Mouse (Mus musculus): ENCODE measurements around the gene Metrn. TPM values are rescaled to one million over a fixed set of nuclear protein-coding genes. Genes with fewer than 3 reads are reported as not detected.

Metrn gene
- polyA plus RNA-seq, 1 experiment from 2014 or later, result 21.4 TPM

DNA sequence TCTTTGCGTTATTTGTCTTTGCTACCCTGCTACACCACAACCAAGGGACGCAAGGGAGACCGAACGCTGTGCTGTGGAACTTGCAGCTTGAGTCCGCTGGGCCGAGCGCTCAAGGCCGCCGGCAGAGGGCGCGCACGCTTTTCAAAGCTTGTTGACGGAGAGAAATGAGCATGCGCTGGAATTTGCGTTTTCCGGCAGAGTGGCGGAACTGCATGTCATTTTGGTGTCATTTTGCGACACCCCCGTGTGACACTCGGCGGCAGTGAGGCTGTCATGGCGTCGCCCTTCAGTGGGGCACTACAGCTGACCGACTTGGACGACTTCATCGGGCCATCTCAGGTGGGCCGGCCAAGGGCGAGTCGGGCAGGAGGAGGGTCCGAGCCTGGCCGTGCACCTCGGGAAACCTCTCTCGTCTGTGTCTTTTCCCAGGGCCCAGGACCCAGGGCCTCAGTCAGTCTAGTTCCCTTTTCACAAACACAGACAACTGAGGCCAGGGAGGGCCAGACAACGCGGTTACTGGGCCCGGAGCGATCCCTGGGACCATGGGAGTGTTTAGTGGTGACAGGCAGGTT, 23.3 kb downstream of the Metrn start, which contains the start of gene Narfl:
TSS of gene Narfl (plus strand) at position 228 of the 572 bp plus-strand sequence.
- peaks cover 7% of the 10 kb centered on the region; the same call in 1 of the 2 replicates for H3K4me1 ChIP-seq (replicated peaks; ENCODE audit: control insufficient read depth, insufficient read depth, low read length)
- H3K27ac ChIP-seq (ENCODE audit: low read depth, low read length), result no peak within 1 kb of the TSS
- H3K4me2 ChIP-seq (replicated peaks; ENCODE audit: low read depth), result peak within 1 kb of the TSS; percentile 77
- peak within 1 kb of the TSS; percentile 86 for H3K9ac ChIP-seq (ENCODE audit: low read depth, low read length)
- peak; percentile 99 for TF ChIP-seq CTCF (IDR thresholded peaks at IDR 0.05; ENCODE audit: low read depth)
- H3K27me3 ChIP-seq (replicated peaks; ENCODE audit: control insufficient read depth, insufficient read depth, low read length), result 0 out of 2 replicates have a peak, but pooled peaks cover 5% of the 10 kb centered on the region
- WGBS, result under 1% methylated on average over 37 of the region's 37 CpGs
- H3K9me3 ChIP-seq (ENCODE audit: control insufficient read depth), result no peaks in the 10 kb centered on the region
- H3K4me3 ChIP-seq (ENCODE audit: low read depth, low read length), result peak within 1 kb of the TSS; percentile 80
- peak; percentile 85 for ATAC-seq
- peaks cover 15% of the 10 kb centered on the region; the same call in 1 of the 2 replicates for H3K36me3 ChIP-seq (ENCODE audit: control insufficient read depth, insufficient read depth)

DNA sequence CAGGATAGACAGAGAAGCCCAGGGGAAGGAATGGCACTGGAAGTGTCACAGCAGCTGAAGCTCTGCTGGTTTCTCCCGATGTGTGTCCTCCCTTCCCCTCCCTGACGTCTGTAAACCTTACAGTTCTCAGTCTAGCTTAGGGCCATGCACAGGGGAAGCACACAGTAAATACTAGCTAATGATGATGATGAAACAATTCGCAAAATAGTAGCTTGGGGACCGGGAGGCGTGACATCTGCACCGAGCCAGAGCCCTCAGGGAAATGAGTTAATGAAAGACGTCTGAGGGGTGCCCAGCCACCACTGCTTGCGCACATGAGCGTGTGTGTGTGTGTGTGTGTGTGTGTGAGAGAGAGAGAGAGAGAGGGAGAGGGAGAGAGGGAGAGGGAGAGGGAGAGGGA, 27.6 kb downstream of the Metrn start:
- H3K4me2 ChIP-seq (replicated peaks; ENCODE audit: low read depth), result no peak overlapping the region
- TF ChIP-seq CTCF (IDR thresholded peaks at IDR 0.05; ENCODE audit: low read depth), result no peak
- 0 out of 2 replicates have a peak, but pooled peaks cover 5% of the 10 kb centered on the region for H3K27me3 ChIP-seq (replicated peaks; ENCODE audit: control insufficient read depth, insufficient read depth, low read length)
- 52% methylated on average over 9 of the region's 9 CpGs for WGBS
- no peak overlapping the region for H3K4me3 ChIP-seq (ENCODE audit: low read depth, low read length)
- no peaks in the 10 kb centered on the region for H3K36me3 ChIP-seq (ENCODE audit: control insufficient read depth, insufficient read depth)
- no peak for ATAC-seq
- H3K9me3 ChIP-seq (ENCODE audit: control insufficient read depth), result no peaks in the 10 kb centered on the region
- H3K4me1 ChIP-seq (replicated peaks; ENCODE audit: control insufficient read depth, insufficient read depth, low read length), result peaks cover 4% of the 10 kb centered on the region; the same call in 1 of the 2 replicates
- H3K27ac ChIP-seq (ENCODE audit: low read depth, low read length), result no peak overlapping the region
- no peak overlapping the region for H3K9ac ChIP-seq (ENCODE audit: low read depth, low read length)

DNA sequence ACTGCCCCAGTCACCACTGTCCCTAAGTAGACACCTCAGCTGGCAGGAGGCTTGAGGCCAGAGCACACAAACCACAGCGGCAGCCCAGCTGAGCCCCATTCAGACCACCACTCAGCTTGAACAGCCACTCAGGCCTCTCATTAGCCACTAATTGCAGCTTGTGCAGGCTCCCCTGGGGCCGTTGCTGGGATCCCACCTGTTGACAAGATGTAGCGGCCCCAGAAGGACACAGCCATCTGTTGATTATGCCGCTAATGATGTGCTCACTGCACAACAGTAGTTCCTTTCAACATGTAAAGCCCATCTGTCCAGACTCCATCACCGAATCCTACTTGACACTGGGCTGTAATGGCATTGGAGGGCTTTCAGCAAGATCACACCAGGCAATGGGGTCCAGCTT, 31.1 kb downstream of the Metrn start:
- no peak for TF ChIP-seq CTCF (IDR thresholded peaks at IDR 0.05; ENCODE audit: low read depth)
- 0 out of 2 replicates have a peak, but pooled peaks cover 5% of the 10 kb centered on the region for H3K27me3 ChIP-seq (replicated peaks; ENCODE audit: control insufficient read depth, insufficient read depth, low read length)
- H3K27ac ChIP-seq (ENCODE audit: low read depth, low read length), result no peak overlapping the region
- no peaks in the 10 kb centered on the region for H3K9me3 ChIP-seq (ENCODE audit: control insufficient read depth)
- 71% methylated on average over 5 of the region's 5 CpGs for WGBS
- no peak for ATAC-seq
- H3K9ac ChIP-seq (ENCODE audit: low read depth, low read length), result no peak overlapping the region
- no peak overlapping the region for H3K4me3 ChIP-seq (ENCODE audit: low read depth, low read length)
- H3K4me2 ChIP-seq (replicated peaks; ENCODE audit: low read depth), result no peak overlapping the region
- no peaks in the 10 kb centered on the region for H3K4me1 ChIP-seq (replicated peaks; ENCODE audit: control insufficient read depth, insufficient read depth, low read length)
- H3K36me3 ChIP-seq (ENCODE audit: control insufficient read depth, insufficient read depth), result no peaks in the 10 kb centered on the region

DNA sequence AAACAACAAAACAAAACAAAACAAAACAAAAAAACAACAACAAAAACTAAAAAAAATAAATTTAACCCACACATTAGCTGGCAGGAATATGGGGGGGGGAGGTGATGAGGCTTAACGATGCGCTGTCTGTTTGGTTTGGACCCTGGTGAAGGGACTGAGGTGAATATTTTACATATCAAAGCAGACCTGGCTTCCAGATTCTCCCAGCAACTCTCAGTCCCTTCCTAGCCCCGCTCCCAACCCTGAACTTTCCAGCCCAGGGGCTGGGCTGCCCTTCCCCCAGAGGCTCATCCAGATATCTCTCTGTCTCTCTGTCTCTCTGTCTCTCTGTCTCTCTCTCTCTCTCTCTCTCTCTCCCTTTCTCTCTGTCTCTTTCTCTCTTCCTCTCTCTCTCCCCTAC, 34.3 kb downstream of the Metrn start:
- ATAC-seq, result no peak
- Histone ChIP-seq H3K4me3 (ENCODE audit: low read depth, low read length) (no peak overlapping the region), H3K27me3 (replicated peaks; ENCODE audit: control insufficient read depth, insufficient read depth, low read length) (no peaks in the 10 kb centered on the region), H3K36me3 (ENCODE audit: control insufficient read depth, insufficient read depth) (no peaks in the 10 kb centered on the region), H3K9ac (ENCODE audit: low read depth, low read length) (no peak overlapping the region), H3K4me2 (replicated peaks; ENCODE audit: low read depth) (no peak overlapping the region), H3K4me1 (replicated peaks; ENCODE audit: control insufficient read depth, insufficient read depth, low read length) (no peaks in the 10 kb centered on the region), H3K27ac (ENCODE audit: low read depth, low read length) (no peak overlapping the region), H3K9me3 (ENCODE audit: control insufficient read depth) (no peaks in the 10 kb centered on the region)
- no peak for TF ChIP-seq CTCF (IDR thresholded peaks at IDR 0.05; ENCODE audit: low read depth)
- 29% methylated on average over 3 of the region's 3 CpGs for WGBS

DNA sequence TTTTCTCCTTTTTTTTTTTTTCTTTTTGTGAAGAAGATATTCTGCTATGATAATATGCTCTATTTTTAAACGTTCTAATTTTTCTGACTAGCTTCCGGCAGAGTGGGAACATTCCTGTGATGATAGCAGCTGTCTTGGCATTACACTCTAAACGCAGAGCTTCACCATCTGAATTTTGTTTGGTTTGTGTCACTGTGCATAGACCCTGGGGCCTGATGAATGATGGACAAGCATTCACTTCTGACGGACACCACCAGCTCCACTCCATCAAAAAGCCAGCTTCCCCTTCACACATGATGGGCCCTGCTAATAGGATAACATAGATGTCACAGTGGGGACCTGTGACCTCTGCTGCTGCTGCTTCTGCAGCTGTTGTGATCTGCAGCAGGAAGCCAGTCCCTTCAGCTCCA, 35.4 kb downstream of the Metrn start:
- no peak for ATAC-seq
- no peaks in the 10 kb centered on the region for H3K9me3 ChIP-seq (ENCODE audit: control insufficient read depth)
- no peaks in the 10 kb centered on the region for H3K4me1 ChIP-seq (replicated peaks; ENCODE audit: control insufficient read depth, insufficient read depth, low read length)
- no peak overlapping the region for H3K27ac ChIP-seq (ENCODE audit: low read depth, low read length)
- H3K4me2 ChIP-seq (replicated peaks; ENCODE audit: low read depth), result no peak overlapping the region
- H3K36me3 ChIP-seq (ENCODE audit: control insufficient read depth, insufficient read depth), result no peaks in the 10 kb centered on the region
- TF ChIP-seq CTCF (IDR thresholded peaks at IDR 0.05; ENCODE audit: low read depth), result no peak
- no peaks in the 10 kb centered on the region for H3K27me3 ChIP-seq (replicated peaks; ENCODE audit: control insufficient read depth, insufficient read depth, low read length)
- H3K9ac ChIP-seq (ENCODE audit: low read depth, low read length), result no peak overlapping the region
- no peak overlapping the region for H3K4me3 ChIP-seq (ENCODE audit: low read depth, low read length)
- WGBS, result 43% methylated on average over 4 of the region's 4 CpGs

DNA sequence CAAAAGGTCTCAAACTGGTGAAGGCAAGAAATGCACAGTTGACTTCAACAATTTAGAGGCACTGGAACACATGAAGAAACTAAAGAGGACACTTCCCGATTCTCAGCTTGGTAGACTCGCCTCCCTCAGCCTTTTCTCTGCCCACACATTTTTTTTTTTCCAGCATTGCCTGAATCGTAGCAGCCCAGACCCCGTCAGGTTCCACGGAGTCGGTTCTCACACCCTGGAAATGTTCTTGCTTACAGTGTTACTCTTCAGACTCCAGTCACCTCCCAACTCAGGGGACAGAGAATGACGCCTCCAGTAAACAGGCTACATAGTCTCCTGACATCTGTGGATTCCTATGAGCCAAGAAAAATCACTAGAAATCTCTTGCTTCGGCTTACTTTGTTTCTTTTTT, 36.8 kb downstream of the Metrn start:
- H3K36me3 ChIP-seq (ENCODE audit: control insufficient read depth, insufficient read depth), result no peaks in the 10 kb centered on the region
- no peak for TF ChIP-seq CTCF (IDR thresholded peaks at IDR 0.05; ENCODE audit: low read depth)
- H3K9ac ChIP-seq (ENCODE audit: low read depth, low read length), result no peak overlapping the region
- 69% methylated on average over 8 of the region's 8 CpGs for WGBS
- no peak for ATAC-seq
- H3K4me3 ChIP-seq (ENCODE audit: low read depth, low read length), result no peak overlapping the region
- H3K9me3 ChIP-seq (ENCODE audit: control insufficient read depth), result no peaks in the 10 kb centered on the region
- H3K4me2 ChIP-seq (replicated peaks; ENCODE audit: low read depth), result no peak overlapping the region
- H3K4me1 ChIP-seq (replicated peaks; ENCODE audit: control insufficient read depth, insufficient read depth, low read length), result no peaks in the 10 kb centered on the region
- H3K27me3 ChIP-seq (replicated peaks; ENCODE audit: control insufficient read depth, insufficient read depth, low read length), result no peaks in the 10 kb centered on the region
- H3K27ac ChIP-seq (ENCODE audit: low read depth, low read length), result no peak overlapping the region

Data from intestine, postnatal 0 days (tissue).